Mouse (Mus musculus) midbrain, embryonic 14.5 days (tissue): ENCODE measurements around the gene Gm3696. TPM values are rescaled to one million over a fixed set of nuclear protein-coding genes. Genes with fewer than 3 reads are reported as not detected.
"Not testable (repeated sequence)": the region's sequence is repeated elsewhere in the genome, so short reads cannot be mapped to it uniquely, and the experiment has no call there.

Source experiments
- ATAC-seq: fragments of 200-750 bp; cut with Nextera tagmentation; 2 replicates; pipeline ENCODE4 v1.8.0; 2017; ENCODE audit warnings: moderate number of reproducible peaks, moderate library complexity; ENCODE audit not compliant: low FRiP score, low TSS enrichment
- DNase-seq: peaks from one replicate; pipeline ENCODE4 v3.0.0-alpha.2; 2015
- H3K27ac ChIP-seq: fragments of 300-500 bp; sonication (generic); replicated peaks from 2 replicates; pipeline ENCODE4 v1.5.1; 2014; ENCODE audit warnings: mild to moderate bottlenecking, low read depth, low read length, moderate library complexity
- H3K27me3 ChIP-seq: fragments of 300-500 bp; sonication (generic); 2 replicates; pipeline ENCODE4 v1.6.1; 2014; ENCODE audit warnings: low read length, control low read depth, mixed read lengths; ENCODE audit not compliant: control insufficient read depth, insufficient read depth
- H3K36me3 ChIP-seq: fragments of 300-500 bp; sonication (generic); 2 replicates; pipeline ENCODE4 v1.6.1; 2014; ENCODE audit warnings: low read length, control low read depth; ENCODE audit not compliant: control insufficient read depth, insufficient read depth
- H3K4me1 ChIP-seq: fragments of 300-500 bp; sonication (generic); 2 replicates; pipeline ENCODE4 v1.6.1; 2014; ENCODE audit warnings: mild to moderate bottlenecking, antibody characterized with exemption, low read length, control low read depth; ENCODE audit not compliant: control insufficient read depth, insufficient read depth
- H3K4me2 ChIP-seq: fragments of 300-500 bp; sonication (generic); 2 replicates; pipeline ENCODE4 v1.6.1; 2014; ENCODE audit warnings: mild to moderate bottlenecking, low read length, moderate library complexity
- H3K4me3 ChIP-seq: fragments of 300-500 bp; sonication (generic); replicated peaks from 2 replicates; pipeline ENCODE4 v1.5.1; 2014; ENCODE audit warnings: low read depth, low read length
- H3K9ac ChIP-seq: fragments of 300-500 bp; sonication (generic); replicated peaks from 2 replicates; pipeline ENCODE4 v1.6.1; 2014; ENCODE audit warnings: mild to moderate bottlenecking, low read length, moderate library complexity
- H3K9me3 ChIP-seq: fragments of 300-500 bp; sonication (generic); 2 replicates; pipeline ENCODE4 v1.6.1; 2016; ENCODE audit warnings: low read length, control low read depth, mixed read lengths; ENCODE audit not compliant: control insufficient read depth
- WGBS: fragments of 180-500 bp; shearing (Covaris S2); extraction: QIAGEN DNeasy Blood & Tissue Kit; methylation state at CpG from one replicate; pipeline ENCODE4 v1.1.7; 2014; 5-methylcytosine and 5-hydroxymethylcytosine counted together
- polyA plus RNA-seq: library from polyadenylated mRNA; unstranded; fragments of >200 nt; fragmentation: Nextera tagmentation; extraction: Ambion mirVana; gene quantifications from 2 replicates; pipeline ENCODE4 v1.2.1, GENCODE M21; 2014

Gm3696 gene
- polyA plus RNA-seq: 8.6 and 9.2 TPM in 2 replicates

GRCm38 (mm10) chr14:7100521-7100920 is at the start of gene Gm3696:
Gm3696 (minus strand) TSS chr14:7100621.
- not testable (repeated sequence) for DNase-seq, H3K27ac ChIP-seq, H3K27me3 ChIP-seq, H3K4me2 ChIP-seq, H3K9ac ChIP-seq, H3K9me3 ChIP-seq, ATAC-seq, H3K4me3 ChIP-seq, H3K36me3 ChIP-seq, H3K4me1 ChIP-seq
- 94% methylated on average over 1 of the region's 3 CpGs for WGBS

GRCm38 (mm10) chr14:7125312-7125711 is 24.9 kb upstream of the Gm3696 start, which contains the start of gene Gm6676:
Gm6676 (minus strand) TSS chr14:7125412.
- not testable (repeated sequence) for H3K4me1 ChIP-seq, H3K4me2 ChIP-seq, H3K4me3 ChIP-seq, DNase-seq, H3K9ac ChIP-seq, H3K27ac ChIP-seq, H3K9me3 ChIP-seq, ATAC-seq, H3K27me3 ChIP-seq, H3K36me3 ChIP-seq
- WGBS: no CpG with 5 or more reads among the region's 2 CpGs

- H3K9me3 ChIP-seq, H3K4me1 ChIP-seq, H3K36me3 ChIP-seq, H3K27me3 ChIP-seq: not testable (repeated sequence)
- ATAC-seq (peak; percentile 78; the same call in 1 of the 2 replicates), DNase-seq (peak; percentile 62)
- Histone ChIP-seq H3K4me3 (peak overlapping the region; percentile 40), H3K9ac (peak overlapping the region; percentile 64), H3K27ac (peak overlapping the region; percentile 87), H3K4me2 (peak overlapping the region; percentile 45)
- 1% methylated on average over 9 of the region's 54 CpGs for WGBS
Observed at GRCm38 (mm10) chr14:7105124-7105802, 4.8 kb upstream of the Gm3696 start.

- DNase-seq, H3K9me3 ChIP-seq, H3K27me3 ChIP-seq, H3K4me2 ChIP-seq, ATAC-seq, H3K4me3 ChIP-seq, H3K4me1 ChIP-seq, H3K9ac ChIP-seq, H3K36me3 ChIP-seq, H3K27ac ChIP-seq: not testable (repeated sequence)
- WGBS: no CpG with 5 or more reads among the region's 2 CpGs
Observed at GRCm38 (mm10) chr14:7044870-7045269, 55.6 kb downstream of the Gm3696 start, which contains the start of gene Gm3685. Gm3685 (minus strand) TSS chr14:7044970.

Other genes with a start within 250 kb of the Gm3696 start
- 11.7 and 14.4 TPM in 2 replicates for gene Gm3667, start 210.7 kb downstream of the Gm3696 start, polyA plus RNA-seq
- gene Gm6356, start 126.8 kb downstream of the Gm3696 start, polyA plus RNA-seq: not detected in 2 replicates
- 4.9 and 5.6 TPM in 2 replicates for gene Gm10406, start 73.2 kb downstream of the Gm3696 start, polyA plus RNA-seq
- gene Gm3685, start 55.7 kb downstream of the Gm3696 start, polyA plus RNA-seq: not detected in 2 replicates
- not detected in 2 replicates for gene Gm6676, start 24.8 kb upstream of the Gm3696 start, polyA plus RNA-seq
- gene Gm3512, start 73.9 kb upstream of the Gm3696 start, polyA plus RNA-seq: 9.8 and 13.5 TPM in 2 replicates
- not detected in 2 replicates for gene Gm16434, start 93.9 kb upstream of the Gm3696 start, polyA plus RNA-seq
- gene Gm3727, start 164.1 kb upstream of the Gm3696 start, polyA plus RNA-seq: not detected in 2 replicates
- gene Gm3739, start 214.4 kb upstream of the Gm3696 start, polyA plus RNA-seq: 6.0 and 6.6 TPM in 2 replicates
- not detected in 2 replicates for gene Gm5797, start 231.8 kb upstream of the Gm3696 start, polyA plus RNA-seq